Mouse (Mus musculus): ENCODE data around the gene Kcnj4. TPM values are rescaled to one million over a fixed set of nuclear protein-coding genes. Genes with fewer than 3 reads are reported as not detected.

Gene Kcnj4
- polyA plus RNA-seq, 1 experiment from 2014 or later: not detected

DNA sequence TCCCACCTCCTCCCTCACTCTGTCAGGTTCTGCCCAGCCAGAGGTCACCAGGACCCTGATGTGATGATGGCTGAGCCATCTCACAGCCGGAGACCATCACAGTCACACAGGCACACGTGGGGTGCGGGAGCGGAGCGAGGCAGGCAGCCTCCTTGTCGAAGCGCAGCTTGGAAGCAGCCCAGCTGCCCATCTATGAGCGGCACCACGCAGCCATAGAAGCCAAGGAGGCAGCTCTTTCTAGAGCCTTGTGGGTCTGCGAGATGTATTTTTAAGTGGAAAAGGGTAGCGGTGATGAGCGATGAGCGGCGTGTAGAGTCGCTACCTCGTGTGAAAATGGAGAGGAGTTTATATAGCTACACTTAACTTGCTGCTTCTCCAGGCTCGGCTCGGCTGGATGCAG lies 11.5 kb downstream of the Kcnj4 start:
- no peaks in the 10 kb centered on the region for H3K9me3 ChIP-seq (ENCODE audit: low read length)
- no peaks in the 10 kb centered on the region for H3K4me1 ChIP-seq (ENCODE audit: insufficient read depth, low read depth, low read length)
- H3K36me3 ChIP-seq (ENCODE audit: insufficient read depth, low read length): no peaks in the 10 kb centered on the region
- ATAC-seq (no peak), DNase-seq (ENCODE audit: low spot score) (no peak)
- H3K9ac ChIP-seq (replicated peaks; ENCODE audit: low read depth): no peak overlapping the region
- TF ChIP-seq CTCF (IDR thresholded peaks at IDR 0.05) (no peak), EP300 (IDR thresholded peaks at IDR 0.05) (no peak)
- H3K27ac ChIP-seq (ENCODE audit: low read length): no peak overlapping the region
- 23% methylated on average over 18 of the region's 18 CpGs for WGBS
- no peaks in the 10 kb centered on the region for H3K27me3 ChIP-seq (replicated peaks; ENCODE audit: insufficient read depth, low read length)
- H3K4me2 ChIP-seq (replicated peaks; ENCODE audit: low read depth, low read length): no peak overlapping the region
- no peak overlapping the region for H3K4me3 ChIP-seq (ENCODE audit: low read depth, low read length)

DNA sequence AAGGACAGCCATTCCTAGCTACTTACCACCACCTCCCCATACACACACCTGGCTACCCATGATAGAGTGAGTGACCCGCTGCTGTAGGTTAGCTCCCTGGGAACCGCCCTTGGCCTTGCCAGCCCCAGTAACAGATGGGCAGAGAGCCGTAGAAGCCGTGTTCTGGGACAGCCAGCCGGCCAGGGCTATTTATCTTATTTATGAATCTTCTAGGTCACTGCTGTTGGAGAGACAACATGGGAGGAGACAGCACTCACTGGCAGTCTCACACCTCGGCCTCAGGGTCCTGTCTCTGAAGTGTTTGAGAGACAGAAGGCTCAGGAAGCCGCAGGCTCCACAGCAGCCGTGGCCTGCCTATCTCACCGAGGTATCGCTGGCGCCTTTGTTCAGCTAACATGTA lies 15.6 kb downstream of the Kcnj4 start:
- no peaks in the 10 kb centered on the region for H3K27me3 ChIP-seq (replicated peaks; ENCODE audit: insufficient read depth, low read length)
- WGBS: 56% methylated on average over 11 of the region's 11 CpGs
- H3K4me1 ChIP-seq (ENCODE audit: insufficient read depth, low read depth, low read length): no peaks in the 10 kb centered on the region
- H3K4me2 ChIP-seq (replicated peaks; ENCODE audit: low read depth, low read length): no peak overlapping the region
- H3K9ac ChIP-seq (replicated peaks; ENCODE audit: low read depth): no peak overlapping the region
- TF ChIP-seq CTCF (IDR thresholded peaks at IDR 0.05): no peak
- TF ChIP-seq EP300 (IDR thresholded peaks at IDR 0.05): no peak
- H3K4me3 ChIP-seq (ENCODE audit: low read depth, low read length): no peak overlapping the region
- no peak for ATAC-seq
- no peaks in the 10 kb centered on the region for H3K9me3 ChIP-seq (ENCODE audit: low read length)
- H3K27ac ChIP-seq (ENCODE audit: low read length): no peak overlapping the region
- DNase-seq (ENCODE audit: low spot score): no peak
- H3K36me3 ChIP-seq (ENCODE audit: insufficient read depth, low read length): no peaks in the 10 kb centered on the region

DNA sequence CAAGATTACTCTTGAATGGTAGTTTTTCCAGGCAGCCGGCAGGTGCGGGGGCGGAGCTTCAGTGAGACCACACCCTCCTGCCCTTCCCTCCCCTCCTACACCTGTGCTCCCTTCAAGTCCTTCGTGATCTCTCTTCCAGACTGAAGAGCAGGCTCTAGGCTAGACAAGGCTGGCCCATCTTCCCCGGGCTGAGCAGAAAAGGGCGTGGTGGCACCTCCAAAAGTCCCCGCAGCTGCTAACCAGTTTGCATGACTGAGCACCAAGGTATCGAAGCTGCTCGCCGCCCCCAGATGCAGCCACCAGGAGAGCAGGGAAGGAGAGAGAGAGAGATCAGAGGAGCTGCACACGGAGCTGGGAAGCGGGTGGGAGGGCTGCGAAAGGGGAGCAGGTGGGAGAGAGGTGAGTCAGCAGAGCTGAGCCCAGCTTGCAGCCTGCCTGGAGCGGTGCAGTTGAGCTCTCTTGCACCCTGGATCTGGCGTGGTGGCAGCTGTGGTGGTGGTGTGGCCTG lies 23.8 kb downstream of the Kcnj4 start:
- Histone ChIP-seq H3K36me3 (ENCODE audit: insufficient read depth, low read length) (no peaks in the 10 kb centered on the region), H3K9me3 (ENCODE audit: low read length) (no peaks in the 10 kb centered on the region), H3K27me3 (replicated peaks; ENCODE audit: insufficient read depth, low read length) (0 out of 2 replicates have a peak, but pooled peaks cover 5% of the 10 kb centered on the region), H3K27ac (ENCODE audit: low read length) (no peak overlapping the region), H3K9ac (replicated peaks; ENCODE audit: low read depth) (no peak overlapping the region), H3K4me1 (ENCODE audit: insufficient read depth, low read depth, low read length) (no peaks in the 10 kb centered on the region), H3K4me3 (ENCODE audit: low read depth, low read length) (no peak overlapping the region), H3K4me2 (replicated peaks; ENCODE audit: low read depth, low read length) (no peak overlapping the region)
- DNase-seq (ENCODE audit: low spot score) (peak; percentile 58), ATAC-seq (peak; percentile 43; the same call in 1 of the 2 replicates)
- no peak for TF ChIP-seq CTCF (IDR thresholded peaks at IDR 0.05)
- no peak for TF ChIP-seq EP300 (IDR thresholded peaks at IDR 0.05)
- WGBS: 12% methylated on average over 15 of the region's 15 CpGs

DNA sequence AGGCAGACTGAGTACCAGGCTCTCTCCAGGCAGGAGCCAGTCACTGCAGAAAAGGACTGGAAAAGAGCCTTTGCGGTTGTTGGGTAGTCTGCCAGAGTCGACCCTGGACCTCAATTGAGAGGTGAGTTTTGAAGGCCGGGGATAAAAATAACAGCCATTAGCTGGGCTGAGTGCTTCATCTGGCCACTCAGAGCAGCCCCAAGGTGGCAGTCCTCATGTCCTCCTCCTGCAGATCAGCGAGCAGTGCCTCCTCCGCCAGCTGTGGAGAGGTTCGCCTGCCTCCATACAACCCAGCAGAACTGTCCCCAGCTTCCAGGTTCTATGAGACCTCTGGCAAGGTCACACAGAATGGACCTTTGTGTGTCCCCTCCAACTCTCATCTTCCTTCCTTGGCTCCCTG lies 27.8 kb downstream of the Kcnj4 start:
- Histone ChIP-seq H3K9me3 (ENCODE audit: low read length) (no peaks in the 10 kb centered on the region), H3K4me3 (ENCODE audit: low read depth, low read length) (no peak overlapping the region), H3K9ac (replicated peaks; ENCODE audit: low read depth) (no peak overlapping the region), H3K36me3 (ENCODE audit: insufficient read depth, low read length) (no peaks in the 10 kb centered on the region), H3K27ac (ENCODE audit: low read length) (no peak overlapping the region), H3K4me1 (ENCODE audit: insufficient read depth, low read depth, low read length) (no peaks in the 10 kb centered on the region), H3K27me3 (replicated peaks; ENCODE audit: insufficient read depth, low read length) (0 out of 2 replicates have a peak, but pooled peaks cover 5% of the 10 kb centered on the region), H3K4me2 (replicated peaks; ENCODE audit: low read depth, low read length) (no peak overlapping the region)
- 24% methylated on average over 6 of the region's 6 CpGs for WGBS
- ATAC-seq: no peak
- DNase-seq (ENCODE audit: low spot score): no peak
- TF ChIP-seq CTCF (IDR thresholded peaks at IDR 0.05) (no peak), EP300 (IDR thresholded peaks at IDR 0.05) (no peak)

DNA sequence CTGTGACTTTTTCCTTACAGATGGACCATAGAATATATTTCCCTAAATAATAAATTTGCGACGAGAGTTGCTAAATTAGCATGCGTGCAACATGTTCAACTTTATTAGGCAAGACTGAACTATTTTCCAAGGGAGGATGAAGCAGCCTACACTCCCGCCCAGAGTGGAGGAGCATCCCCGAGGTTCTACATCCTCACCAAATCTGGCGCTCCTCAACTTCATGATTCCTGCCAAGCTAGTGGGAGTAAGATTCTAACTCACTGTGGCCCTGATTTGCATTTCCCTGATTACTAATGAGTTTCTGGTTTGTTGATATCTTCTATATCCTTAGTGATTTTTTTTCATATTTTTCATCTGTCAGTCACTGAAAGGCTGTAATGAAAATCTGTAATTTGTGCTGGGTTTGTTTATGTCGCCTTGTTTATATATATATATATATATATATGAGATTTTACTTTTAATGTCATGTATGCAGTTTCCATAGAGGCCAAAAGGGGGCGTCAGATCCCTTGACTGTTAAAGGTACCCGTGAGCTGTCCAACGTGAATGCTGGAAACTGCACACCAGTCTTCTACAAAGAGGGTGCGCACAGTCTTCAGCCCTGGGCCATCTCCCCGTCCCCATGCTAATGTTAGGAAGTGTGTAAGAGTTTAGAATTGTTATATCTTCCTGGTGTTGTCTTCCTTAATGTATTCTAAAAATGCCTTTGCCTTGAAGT lies 31.2 kb downstream of the Kcnj4 start:
- H3K9me3 ChIP-seq (ENCODE audit: low read length): no peaks in the 10 kb centered on the region
- no peak for TF ChIP-seq EP300 (IDR thresholded peaks at IDR 0.05)
- 0 out of 2 replicates have a peak, but pooled peaks have one; percentile 17 for TF ChIP-seq CTCF (IDR thresholded peaks at IDR 0.05)
- H3K36me3 ChIP-seq (ENCODE audit: insufficient read depth, low read length): no peaks in the 10 kb centered on the region
- H3K9ac ChIP-seq (replicated peaks; ENCODE audit: low read depth): no peak overlapping the region
- no peak for ATAC-seq
- no peak for DNase-seq (ENCODE audit: low spot score)
- no peak overlapping the region for H3K4me2 ChIP-seq (replicated peaks; ENCODE audit: low read depth, low read length)
- H3K27ac ChIP-seq (ENCODE audit: low read length): no peak overlapping the region
- H3K4me3 ChIP-seq (ENCODE audit: low read depth, low read length): no peak overlapping the region
- no peaks in the 10 kb centered on the region for H3K4me1 ChIP-seq (ENCODE audit: insufficient read depth, low read depth, low read length)
- H3K27me3 ChIP-seq (replicated peaks; ENCODE audit: insufficient read depth, low read length): no peaks in the 10 kb centered on the region
- 51% methylated on average over 12 of the region's 12 CpGs for WGBS

DNA sequence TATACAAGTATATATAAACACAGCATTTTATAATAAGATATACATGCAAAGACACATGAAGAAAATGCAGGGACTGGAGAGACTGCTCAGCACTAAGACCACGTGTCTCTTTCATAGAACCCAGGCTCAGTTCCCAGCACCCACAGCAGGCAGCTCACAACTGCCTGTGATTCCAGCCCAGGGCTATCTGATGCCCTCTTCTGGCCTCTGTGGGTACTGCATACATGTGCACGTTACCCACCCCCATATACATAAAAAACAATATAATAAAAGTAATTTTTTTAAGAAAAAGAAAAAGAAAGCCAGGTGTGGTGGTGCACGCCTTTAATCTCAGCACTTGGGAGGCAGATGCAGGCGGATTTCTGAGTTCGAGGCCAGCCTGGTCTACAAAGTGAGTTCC lies 32.0 kb downstream of the Kcnj4 start:
- DNase-seq (ENCODE audit: low spot score): no peak
- Histone ChIP-seq H3K9ac (replicated peaks; ENCODE audit: low read depth) (no peak overlapping the region), H3K4me3 (ENCODE audit: low read depth, low read length) (no peak overlapping the region), H3K4me2 (replicated peaks; ENCODE audit: low read depth, low read length) (no peak overlapping the region), H3K4me1 (ENCODE audit: insufficient read depth, low read depth, low read length) (no peaks in the 10 kb centered on the region), H3K9me3 (ENCODE audit: low read length) (no peaks in the 10 kb centered on the region), H3K27me3 (replicated peaks; ENCODE audit: insufficient read depth, low read length) (no peaks in the 10 kb centered on the region), H3K36me3 (ENCODE audit: insufficient read depth, low read length) (no peaks in the 10 kb centered on the region), H3K27ac (ENCODE audit: low read length) (no peak overlapping the region)
- TF ChIP-seq EP300 (IDR thresholded peaks at IDR 0.05) (no peak), CTCF (IDR thresholded peaks at IDR 0.05) (peak; percentile 24; the same call in 1 of the 2 replicates)
- ATAC-seq: no peak
- WGBS: 90% methylated on average over 5 of the region's 5 CpGs
